Mouse (Mus musculus) gastrocnemius, adult 18-20 months (tissue): ENCODE measurements around the gene Ddb2. TPM values are rescaled to one million over a fixed set of nuclear protein-coding genes. Genes with fewer than 3 reads are reported as not detected.

ENCODE experiments used
- DNase-seq: peaks from one replicate; pipeline ENCODE4 v3.0.0; 2021; ENCODE audit warnings: low spot score
- total RNA-seq, 2 experiments: library from RNA; stranded (reverse); gene quantifications; 2 replicates each; pipeline ENCODE4 v1.2.3; 2021

Ddb2 gene
- total RNA-seq, 2 experiments from 2014 or later, result 2.9 TPM

GRCm38 (mm10) chr2:91194624-91195332 lies 42.0 kb downstream of the Ddb2 start:
- DNase-seq, result peak; percentile 92

GRCm38 (mm10) chr2:91190501-91190900 lies 46.3 kb downstream of the Ddb2 start:
- DNase-seq, result no peak

- no peak for DNase-seq
These were observed 49.4 kb downstream of the Ddb2 start for GRCm38 (mm10) chr2:91187431-91187830.

GRCm38 (mm10) chr2:91186208-91186607 lies 50.6 kb downstream of the Ddb2 start:
- no peak for DNase-seq

GRCm38 (mm10) chr2:91183711-91184405 lies 52.9 kb downstream of the Ddb2 start, which contains the start of gene Madd:
Madd (minus strand) TSS chr2:91183837.
- no peak for DNase-seq

GRCm38 (mm10) chr2:91183148-91183513 lies 53.7 kb downstream of the Ddb2 start:
- DNase-seq, result peak; percentile 88

- DNase-seq, result peak; percentile 35
These were observed 54.2 kb downstream of the Ddb2 start for GRCm38 (mm10) chr2:91182405-91183147.

- DNase-seq, result no peak
These were observed 54.8 kb downstream of the Ddb2 start for GRCm38 (mm10) chr2:91182016-91182404.

- DNase-seq, result no peak
These were observed 56.1 kb downstream of the Ddb2 start for GRCm38 (mm10) chr2:91180706-91181105.

GRCm38 (mm10) chr2:91179825-91180224 lies 57.0 kb downstream of the Ddb2 start:
- DNase-seq, result no peak

GRCm38 (mm10) chr2:91176234-91176633 lies 60.5 kb downstream of the Ddb2 start:
- no peak for DNase-seq

GRCm38 (mm10) chr2:91175490-91175889 lies 61.3 kb downstream of the Ddb2 start:
- DNase-seq, result no peak

GRCm38 (mm10) chr2:91169587-91170322 lies 67.0 kb downstream of the Ddb2 start:
- no peak for DNase-seq

GRCm38 (mm10) chr2:91167629-91168028 lies 69.2 kb downstream of the Ddb2 start:
- no peak for DNase-seq

- no peak for DNase-seq
These were observed 71.8 kb downstream of the Ddb2 start for GRCm38 (mm10) chr2:91164991-91165390.

GRCm38 (mm10) chr2:91163532-91163931 lies 73.2 kb downstream of the Ddb2 start:
- DNase-seq, result no peak

GRCm38 (mm10) chr2:91162952-91163351 lies 73.8 kb downstream of the Ddb2 start:
- no peak for DNase-seq
